Mouse (Mus musculus) embryonic facial prominence, embryonic 14.5 days (tissue): ENCODE data around the gene Gpa33. TPM values are rescaled to one million over a fixed set of nuclear protein-coding genes. Genes with fewer than 3 reads are reported as not detected.

Experiments
- ATAC-seq: fragments of 200-750 bp; cut with Nextera tagmentation; 2 replicates; pipeline ENCODE4 v1.8.0; 2017; ENCODE audit warnings: low read depth, moderate number of reproducible peaks, moderate TSS enrichment
- DNase-seq: peaks from one replicate; pipeline ENCODE4 v3.0.0-alpha.2; 2015; ENCODE audit warnings: low spot score
- H3K27ac ChIP-seq: fragments of 300-500 bp; sonication (generic); replicated peaks from 2 replicates; pipeline ENCODE4 v1.5.1; 2014; ENCODE audit warnings: low read depth, mild to moderate bottlenecking, low read length, moderate library complexity
- H3K27me3 ChIP-seq: fragments of 300-500 bp; sonication (generic); replicated peaks from 2 replicates; pipeline ENCODE4 v1.6.1; 2014; ENCODE audit warnings: low read length; ENCODE audit not compliant: control insufficient read depth, insufficient read depth
- H3K36me3 ChIP-seq: fragments of 300-500 bp; sonication (generic); 2 replicates; pipeline ENCODE4 v1.6.1; 2014; ENCODE audit warnings: low read length, mixed read lengths; ENCODE audit not compliant: control insufficient read depth, insufficient read depth
- H3K4me1 ChIP-seq: fragments of 300-500 bp; sonication (generic); 2 replicates; pipeline ENCODE4 v1.6.1; 2014; ENCODE audit warnings: antibody characterized with exemption, low read length; ENCODE audit not compliant: control insufficient read depth, insufficient read depth
- H3K4me2 ChIP-seq: fragments of 300-500 bp; sonication (generic); 2 replicates; pipeline ENCODE4 v1.6.1; 2014; ENCODE audit warnings: low read depth, mild to moderate bottlenecking, low read length, moderate library complexity, mixed read lengths
- H3K4me3 ChIP-seq: fragments of 300-500 bp; sonication (generic); 2 replicates; pipeline ENCODE4 v1.5.1; 2014; ENCODE audit warnings: low read depth, mild to moderate bottlenecking, low read length
- H3K9ac ChIP-seq: fragments of 300-500 bp; sonication (generic); 2 replicates; pipeline ENCODE4 v1.6.1; 2014; ENCODE audit warnings: low read depth, mild to moderate bottlenecking, low read length, moderate library complexity, mixed read lengths
- H3K9me3 ChIP-seq: fragments of 300-500 bp; sonication (generic); 2 replicates; pipeline ENCODE4 v1.6.1; 2016; ENCODE audit warnings: low read length; ENCODE audit not compliant: control insufficient read depth
- WGBS: fragments of 180-500 bp; shearing (Covaris S2); extraction: QIAGEN DNeasy Blood & Tissue Kit; methylation state at CpG from one replicate; pipeline ENCODE4 v1.1.7; 2014; 5-methylcytosine and 5-hydroxymethylcytosine counted together
- polyA plus RNA-seq: library from polyadenylated mRNA; unstranded; fragments of >200 nt; fragmentation: Nextera tagmentation; extraction: Ambion mirVana; gene quantifications from 2 replicates; pipeline ENCODE4 v1.2.1, GENCODE M21; 2014

Gpa33 gene
- polyA plus RNA-seq, 1 experiment from 2014 or later, result 0.26 TPM

DNA sequence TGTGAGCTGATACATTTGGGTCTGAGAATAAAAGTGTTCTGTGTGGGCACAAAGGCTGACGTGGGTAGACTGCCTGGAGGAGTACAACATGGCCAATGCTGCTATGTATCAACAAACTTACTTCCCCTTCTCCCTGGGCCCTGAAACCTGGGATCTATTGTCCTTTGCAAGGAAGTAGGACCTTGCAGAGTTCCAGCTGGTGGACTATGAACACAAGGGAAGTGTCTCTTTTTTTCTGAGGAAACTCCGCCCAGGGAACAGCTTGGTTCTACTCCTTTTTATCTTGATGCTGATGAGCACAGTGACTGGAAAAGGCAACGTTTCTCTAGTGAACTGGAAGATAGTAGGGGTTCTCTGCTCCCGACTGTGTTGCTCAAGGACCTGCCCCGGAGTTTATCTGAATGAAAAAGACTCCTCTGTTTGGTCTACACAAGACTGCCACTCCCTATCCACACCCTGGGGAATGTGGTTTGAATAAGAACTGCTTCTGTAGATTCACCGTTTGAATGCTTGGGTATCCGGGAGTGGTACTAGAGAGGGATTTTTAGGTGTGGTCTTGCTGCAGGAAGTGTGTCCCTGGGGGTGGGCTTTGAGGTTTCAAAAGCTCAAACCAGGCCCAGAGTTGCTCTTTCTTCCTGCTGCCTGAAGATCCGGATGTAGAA, 5.0 kb upstream of the Gpa33 start:
- no peak overlapping the region for H3K27ac ChIP-seq
- H3K4me2 ChIP-seq, result no peak overlapping the region
- no peaks in the 10 kb centered on the region for H3K36me3 ChIP-seq
- H3K27me3 ChIP-seq, result no peaks in the 10 kb centered on the region
- no peak for ATAC-seq
- WGBS, result 64% methylated on average over 8 of the region's 8 CpGs
- no peak overlapping the region for H3K4me3 ChIP-seq
- peaks cover 9% of the 10 kb centered on the region for H3K4me1 ChIP-seq
- H3K9me3 ChIP-seq, result no peaks in the 10 kb centered on the region
- no peak overlapping the region for H3K9ac ChIP-seq
- no peak for DNase-seq

DNA sequence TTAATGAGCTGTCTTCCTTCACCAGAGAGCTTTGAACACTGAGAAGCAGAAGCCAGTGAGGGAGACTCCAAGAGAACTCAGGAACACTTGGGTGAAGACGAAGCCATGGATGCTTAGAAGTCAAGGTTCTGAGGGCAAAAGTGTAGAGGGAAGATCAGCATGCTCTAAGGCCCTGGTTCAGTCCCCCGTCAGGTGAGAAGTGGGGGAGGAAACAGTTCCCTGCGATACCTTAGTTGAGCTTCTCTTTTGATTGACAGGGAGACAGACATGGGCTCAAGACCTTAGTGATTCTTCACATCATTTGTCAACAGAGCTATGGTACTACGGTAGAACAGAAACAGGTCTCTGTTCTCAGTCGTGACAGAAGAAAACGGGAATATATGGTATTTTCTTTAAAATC, 3.7 kb upstream of the Gpa33 start:
- no peaks in the 10 kb centered on the region for H3K27me3 ChIP-seq
- H3K4me1 ChIP-seq, result peaks cover 9% of the 10 kb centered on the region
- no peaks in the 10 kb centered on the region for H3K9me3 ChIP-seq
- no peaks in the 10 kb centered on the region for H3K36me3 ChIP-seq
- H3K9ac ChIP-seq, result no peak overlapping the region
- peak overlapping the region; percentile 38; the same call in 1 of the 2 replicates for H3K4me2 ChIP-seq
- no peak overlapping the region for H3K27ac ChIP-seq
- 82% methylated on average over 6 of the region's 6 CpGs for WGBS
- no peak overlapping the region for H3K4me3 ChIP-seq
- no peak for DNase-seq
- no peak for ATAC-seq

DNA sequence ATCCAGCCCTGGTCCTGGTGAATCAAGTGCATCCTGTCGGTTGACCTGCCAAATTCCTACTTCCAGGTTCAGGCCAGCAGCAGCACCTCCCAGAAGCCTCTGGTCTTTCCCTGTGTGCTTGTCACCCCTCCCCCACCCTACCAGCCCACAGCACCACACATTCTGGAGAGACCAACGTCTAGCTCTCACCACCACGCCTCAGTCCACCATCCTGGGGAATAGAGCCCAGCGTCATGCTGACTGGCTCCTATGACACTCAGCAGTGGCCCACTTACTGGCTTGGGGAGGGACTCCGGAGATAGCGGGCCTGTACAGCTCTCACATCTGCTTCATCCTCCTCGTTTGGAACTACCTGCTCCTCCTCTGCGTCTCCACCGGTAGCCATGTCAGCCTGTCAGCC, 3.2 kb upstream of the Gpa33 start:
- H3K4me2 ChIP-seq, result peak overlapping the region; percentile 38; the same call in 1 of the 2 replicates
- H3K4me1 ChIP-seq, result peaks cover 9% of the 10 kb centered on the region
- DNase-seq, result no peak
- WGBS, result 53% methylated on average over 9 of the region's 9 CpGs
- no peak for ATAC-seq
- H3K9ac ChIP-seq, result no peak overlapping the region
- peak overlapping the region; percentile 14 for H3K4me3 ChIP-seq
- H3K36me3 ChIP-seq, result no peaks in the 10 kb centered on the region
- no peak overlapping the region for H3K27ac ChIP-seq
- H3K27me3 ChIP-seq, result no peaks in the 10 kb centered on the region
- H3K9me3 ChIP-seq, result no peaks in the 10 kb centered on the region

DNA sequence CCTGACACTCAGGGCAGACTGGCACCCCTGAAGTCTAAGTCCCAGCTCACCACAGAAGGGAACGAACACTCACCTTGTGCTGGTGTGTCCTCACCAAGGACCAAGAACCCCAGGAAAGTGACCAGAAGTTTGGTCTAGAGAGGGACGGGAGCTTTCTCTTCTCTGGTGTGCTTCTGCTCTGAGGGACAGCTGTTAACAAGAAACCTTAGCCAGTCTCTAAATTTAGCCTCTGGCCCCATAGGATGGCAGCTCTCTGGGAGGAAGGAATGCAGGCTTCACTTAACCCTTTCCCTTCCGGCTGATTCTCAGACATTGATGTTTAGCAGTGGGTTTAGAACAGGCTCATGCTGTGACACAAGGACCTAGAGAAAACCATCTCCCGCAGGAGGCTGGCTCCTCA, 2.3 kb upstream of the Gpa33 start, which contains the start of gene Dusp27:
Dusp27 (minus strand) TSS at position 204 of the 400 bp plus-strand sequence.
- no peak within 1 kb of the TSS; the same call in 1 of the 2 replicates for H3K27ac ChIP-seq
- H3K4me3 ChIP-seq, result peak within 1 kb of the TSS; percentile 14
- 25% methylated on average over 4 of the region's 4 CpGs for WGBS
- H3K9ac ChIP-seq, result peak within 1 kb of the TSS; percentile 40
- ATAC-seq (peak; percentile 70), DNase-seq (peak; percentile 79)
- peak within 1 kb of the TSS; percentile 38 for H3K4me2 ChIP-seq
- no peaks in the 10 kb centered on the region for H3K36me3 ChIP-seq
- H3K4me1 ChIP-seq, result peaks cover 9% of the 10 kb centered on the region
- H3K27me3 ChIP-seq, result no peaks in the 10 kb centered on the region
- H3K9me3 ChIP-seq, result no peaks in the 10 kb centered on the region

DNA sequence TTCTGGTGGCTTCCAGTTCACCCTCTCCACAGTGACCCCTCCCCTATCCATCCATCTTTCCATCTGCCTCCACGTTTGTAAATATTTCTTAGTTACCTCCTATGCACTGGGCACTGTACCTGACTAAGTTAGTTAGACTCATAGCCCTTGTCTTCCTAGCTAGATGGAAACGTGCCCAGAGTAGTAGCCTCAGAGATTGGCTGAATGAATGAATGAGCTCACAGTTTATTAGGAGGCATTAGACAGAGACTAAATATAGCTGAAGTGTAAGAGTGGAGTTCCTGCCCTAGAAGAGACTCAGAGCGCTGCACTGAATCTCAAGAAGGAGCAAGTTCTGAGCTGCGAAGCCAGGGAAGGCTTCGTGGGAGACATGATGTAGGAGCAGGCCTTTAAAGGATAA, 1.5 kb upstream of the Gpa33 start:
- DNase-seq (no peak), ATAC-seq (no peak)
- Histone ChIP-seq H3K36me3 (no peaks in the 10 kb centered on the region), H3K4me1 (peaks cover 9% of the 10 kb centered on the region), H3K4me2 (no peak overlapping the region), H3K27ac (no peak overlapping the region), H3K9me3 (no peaks in the 10 kb centered on the region), H3K27me3 (no peaks in the 10 kb centered on the region), H3K4me3 (no peak overlapping the region), H3K9ac (no peak overlapping the region)
- 88% methylated on average over 5 of the region's 5 CpGs for WGBS

DNA sequence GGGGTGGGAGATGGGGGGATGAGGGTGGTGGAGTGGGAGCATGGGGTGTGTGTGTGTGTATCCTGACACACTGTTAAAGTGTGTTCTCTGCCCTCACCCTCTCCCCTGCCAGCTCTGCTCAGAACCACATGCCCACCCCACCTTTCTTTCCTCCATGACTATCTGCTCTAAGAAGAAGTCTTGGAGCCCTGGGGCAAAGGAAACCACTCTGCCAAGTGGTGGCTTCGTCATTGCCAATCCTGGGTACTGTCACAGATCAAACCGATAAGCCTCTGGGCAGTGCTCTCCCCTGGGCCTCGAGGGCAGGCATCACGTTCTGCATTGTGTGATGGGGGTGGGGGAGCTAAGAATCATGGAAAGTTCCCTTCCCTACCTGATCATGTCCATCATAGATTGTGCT, 2.3 kb downstream of the Gpa33 start:
- no peak for ATAC-seq
- no peak overlapping the region for H3K4me3 ChIP-seq
- 38% methylated on average over 4 of the region's 4 CpGs for WGBS

DNA sequence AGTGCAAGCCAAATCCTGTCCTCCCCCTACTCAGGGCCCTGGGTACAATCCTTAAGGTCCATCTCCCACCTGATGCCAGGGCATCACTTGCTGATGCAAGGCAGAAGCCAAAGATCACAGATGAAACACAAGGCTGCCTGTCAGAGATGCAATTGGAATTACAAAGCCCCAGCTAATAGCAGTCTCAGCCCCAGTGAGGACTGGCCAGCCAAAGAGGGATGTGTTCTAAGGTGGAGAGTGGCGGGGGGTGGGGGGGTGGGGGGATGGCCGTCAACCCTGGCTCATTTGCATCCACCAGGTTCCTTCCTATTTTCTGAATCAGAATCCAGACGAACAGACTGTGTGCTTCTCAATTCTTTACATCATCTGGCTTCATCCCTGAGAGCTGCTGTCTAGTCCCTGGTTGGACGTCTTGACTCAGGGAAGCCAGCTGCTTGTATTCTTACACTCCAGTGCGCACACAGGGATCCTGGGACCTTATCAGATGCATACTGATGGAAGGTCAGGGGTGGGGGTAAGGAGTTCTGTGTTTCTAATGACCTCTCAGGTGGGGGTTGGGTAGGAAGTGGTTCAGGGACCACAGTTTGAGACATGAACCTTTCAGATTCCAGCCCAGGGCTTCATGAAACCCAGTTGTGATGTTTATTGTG, 5.2 kb downstream of the Gpa33 start:
- Histone ChIP-seq H3K36me3 (no peaks in the 10 kb centered on the region), H3K4me2 (no peak overlapping the region), H3K27me3 (no peaks in the 10 kb centered on the region), H3K27ac (no peak overlapping the region), H3K9me3 (no peaks in the 10 kb centered on the region), H3K4me1 (no peaks in the 10 kb centered on the region), H3K4me3 (no peak overlapping the region), H3K9ac (no peak overlapping the region)
- ATAC-seq (no peak), DNase-seq (no peak)
- WGBS, result 55% methylated on average over 5 of the region's 5 CpGs

More for the DNA sequence above, 2.3 kb downstream of the Gpa33 start:
- no peak for DNase-seq
- H3K27me3 ChIP-seq, result no peaks in the 10 kb centered on the region
- no peaks in the 10 kb centered on the region for H3K9me3 ChIP-seq
- no peaks in the 10 kb centered on the region for H3K36me3 ChIP-seq
- H3K4me2 ChIP-seq, result no peak overlapping the region
- peaks cover 9% of the 10 kb centered on the region for H3K4me1 ChIP-seq
- no peak overlapping the region for H3K9ac ChIP-seq
- H3K27ac ChIP-seq, result no peak overlapping the region

DNA sequence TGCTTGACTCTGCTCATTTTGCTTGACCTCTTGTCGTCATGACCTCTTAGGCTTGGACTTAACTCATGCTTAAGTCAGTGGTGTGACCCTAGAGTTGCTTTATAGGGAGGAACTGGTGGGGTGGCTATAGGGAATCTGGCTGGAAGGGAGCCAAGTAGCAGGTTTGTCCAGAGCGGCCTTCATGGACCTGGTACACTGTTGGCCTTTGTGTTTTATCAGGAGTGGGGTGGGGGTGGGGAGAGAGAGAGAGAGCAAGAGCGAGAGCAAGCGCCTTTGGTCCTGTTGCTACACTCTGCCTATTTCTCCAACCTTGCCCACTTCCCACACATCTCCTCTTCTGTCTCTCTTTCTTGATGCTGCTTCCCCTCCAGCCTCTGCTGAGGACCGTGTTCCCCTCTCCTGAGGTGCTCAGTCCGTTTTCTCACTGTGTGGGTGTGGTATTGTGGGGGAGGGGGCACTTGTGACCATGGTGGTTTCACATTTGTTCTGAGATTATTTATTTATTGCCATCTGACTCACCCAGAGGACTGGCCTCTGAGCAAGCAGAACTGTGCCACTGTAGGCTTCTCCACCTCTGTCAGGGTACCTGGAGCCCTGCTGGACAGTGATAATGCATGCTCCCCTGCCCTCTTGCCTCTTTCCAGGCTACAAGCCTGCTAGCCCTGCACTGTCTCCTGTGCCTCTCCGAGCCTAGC, 7.4 kb downstream of the Gpa33 start:
- Histone ChIP-seq H3K27me3 (no peaks in the 10 kb centered on the region), H3K36me3 (no peaks in the 10 kb centered on the region), H3K4me1 (no peaks in the 10 kb centered on the region), H3K4me3 (no peak overlapping the region), H3K9ac (no peak overlapping the region), H3K9me3 (no peaks in the 10 kb centered on the region), H3K4me2 (no peak overlapping the region), H3K27ac (no peak overlapping the region)
- no peak for ATAC-seq
- WGBS, result 72% methylated on average over 7 of the region's 7 CpGs
- no peak for DNase-seq
